Mouse (Mus musculus) small intestine, adult 2 months (tissue): ENCODE measurements around the gene Rab4a. TPM values are rescaled to one million over a fixed set of nuclear protein-coding genes. Genes with fewer than 3 reads are reported as not detected.

Source experiments
- H3K27ac ChIP-seq: fragments of 200-500 bp; 2 replicates; pipeline ENCODE4 v1.5.1; 2012; ENCODE audit warnings: low read depth, low read length, control low read depth, inconsistent platforms; ENCODE audit not compliant: insufficient read depth
- H3K27me3 ChIP-seq: fragments of 200-500 bp; 2 replicates; pipeline ENCODE4 v1.6.1; 2012; ENCODE audit warnings: mild to moderate bottlenecking, moderate library complexity, low read length, inconsistent platforms; ENCODE audit not compliant: control insufficient read depth, insufficient read depth
- H3K36me3 ChIP-seq: fragments of 200-500 bp; 2 replicates; pipeline ENCODE4 v1.6.1; 2012; ENCODE audit warnings: mild to moderate bottlenecking, low read length, control low read depth, inconsistent platforms; ENCODE audit not compliant: control insufficient read depth, insufficient read depth
- H3K4me1 ChIP-seq: fragments of 200-500 bp; 2 replicates; pipeline ENCODE4 v1.6.1; 2012; ENCODE audit warnings: low read length, inconsistent platforms, mixed read lengths; ENCODE audit not compliant: control insufficient read depth, insufficient read depth, insufficient read length
- H3K4me3 ChIP-seq: fragments of 200-500 bp; 2 replicates; pipeline ENCODE4 v1.5.1; 2012; ENCODE audit warnings: low read depth, mild to moderate bottlenecking, control low read depth, inconsistent platforms, low read length, moderate library complexity
- CTCF ChIP-seq: fragments of 200-500 bp; IDR thresholded peaks from 2 replicates; pipeline ENCODE4 v1.5.1; 2012; ENCODE audit warnings: low read depth, mild to moderate bottlenecking, control low read depth, inconsistent platforms, low read length, moderate library complexity, mixed read lengths; ENCODE audit not compliant: insufficient replicate concordance, insufficient read length; ENCODE audit errors: extremely low read depth
- POLR2A ChIP-seq: fragments of 200-500 bp; IDR thresholded peaks from 2 replicates; pipeline ENCODE4 v1.6.1; 2012; ENCODE audit warnings: low read depth, mild to moderate bottlenecking, control low read depth, inconsistent platforms, low read length, moderate library complexity
- whole genome bisulfite sequencing: fragments of 180-500 bp; shearing (Covaris S2); methylation state at CpG from one replicate; pipeline ENCODE4 v1.1.7; 2018; 5-methylcytosine and 5-hydroxymethylcytosine counted together
- polyA plus RNA-seq: library from polyadenylated mRNA; depleted of rRNA; stranded (reverse); fragments of >200 nt; gene quantifications from 2 replicates; pipeline ENCODE4 v1.2.3, GENCODE M21; 2012

Gene Rab4a
- polyA plus RNA-seq, 1 experiment, result 59.8 TPM

DNA sequence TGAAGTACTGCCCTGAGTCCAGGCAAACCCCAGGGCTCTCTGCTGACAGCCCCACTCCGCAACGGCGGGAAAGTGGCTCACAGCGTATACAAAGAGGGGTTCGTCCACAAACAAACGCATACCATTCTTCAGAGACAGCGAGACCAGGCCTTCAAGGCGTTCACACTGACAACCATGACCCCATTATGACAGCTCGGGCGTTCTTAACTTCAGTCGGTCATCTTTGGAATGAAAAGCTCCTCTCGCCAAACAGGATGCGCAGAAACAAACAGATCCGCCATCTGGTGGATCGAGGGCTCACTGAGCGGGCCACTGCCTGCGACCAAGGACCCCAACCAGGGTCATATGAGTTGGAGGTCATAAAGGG, 52.8 kb downstream of the Rab4a start:
- Histone ChIP-seq H3K4me3 (peak overlapping the region; percentile 72), H3K27me3 (0 out of 2 replicates have a peak, but pooled peaks cover 1% of the 10 kb centered on the region), H3K4me1 (no peaks in the 10 kb centered on the region; the same call in 1 of the 2 replicates), H3K27ac (no peak overlapping the region), H3K36me3 (no peaks in the 10 kb centered on the region)
- under 1% methylated on average over 17 of the region's 17 CpGs for WGBS
- TF ChIP-seq POLR2A, result no peak
- no peak for TF ChIP-seq CTCF

DNA sequence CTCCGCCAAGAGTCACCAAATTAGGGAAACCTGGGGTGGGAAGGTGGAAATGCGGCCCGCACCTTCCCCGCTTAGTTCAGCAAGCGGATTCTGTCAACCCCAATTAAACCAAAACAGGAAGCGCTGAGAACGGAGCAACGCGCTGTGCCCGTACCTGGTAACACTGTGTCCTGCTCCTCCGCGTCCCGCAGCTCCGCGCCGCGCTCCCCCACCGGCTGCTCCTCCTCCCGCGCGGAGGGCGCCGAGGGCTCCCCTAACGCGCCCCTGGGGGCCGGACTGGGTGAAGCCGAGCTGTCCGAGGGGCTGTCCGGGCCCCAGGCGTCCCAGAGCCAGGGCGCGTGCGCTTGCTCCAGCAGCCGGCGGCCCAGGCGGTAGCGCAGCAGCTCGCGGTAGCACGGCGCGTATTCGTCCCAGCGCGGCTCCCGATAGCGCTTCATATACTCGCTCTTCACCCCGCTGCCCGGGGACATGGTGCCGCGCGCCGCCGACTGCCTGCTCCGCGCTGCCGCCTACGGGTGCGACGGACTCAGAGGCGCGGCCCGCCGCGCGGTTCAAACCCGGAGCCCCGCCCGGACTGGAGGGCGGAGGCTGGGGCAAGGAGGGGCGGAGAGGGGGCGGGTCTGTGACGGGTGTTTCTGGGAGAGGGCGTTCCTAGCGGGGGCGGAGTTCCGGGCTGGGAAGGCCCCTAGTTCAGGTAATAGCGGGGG, 53.3 kb downstream of the Rab4a start:
- Histone ChIP-seq H3K4me1 (no peaks in the 10 kb centered on the region; the same call in 1 of the 2 replicates), H3K27me3 (0 out of 2 replicates have a peak, but pooled peaks cover 4% of the 10 kb centered on the region), H3K36me3 (no peaks in the 10 kb centered on the region), H3K4me3 (peak overlapping the region; percentile 72), H3K27ac (no peak overlapping the region)
- under 1% methylated on average over 74 of the region's 79 CpGs for WGBS
- TF ChIP-seq CTCF (no peak), POLR2A (peak; percentile 34; the same call in 1 of the 2 replicates)

DNA sequence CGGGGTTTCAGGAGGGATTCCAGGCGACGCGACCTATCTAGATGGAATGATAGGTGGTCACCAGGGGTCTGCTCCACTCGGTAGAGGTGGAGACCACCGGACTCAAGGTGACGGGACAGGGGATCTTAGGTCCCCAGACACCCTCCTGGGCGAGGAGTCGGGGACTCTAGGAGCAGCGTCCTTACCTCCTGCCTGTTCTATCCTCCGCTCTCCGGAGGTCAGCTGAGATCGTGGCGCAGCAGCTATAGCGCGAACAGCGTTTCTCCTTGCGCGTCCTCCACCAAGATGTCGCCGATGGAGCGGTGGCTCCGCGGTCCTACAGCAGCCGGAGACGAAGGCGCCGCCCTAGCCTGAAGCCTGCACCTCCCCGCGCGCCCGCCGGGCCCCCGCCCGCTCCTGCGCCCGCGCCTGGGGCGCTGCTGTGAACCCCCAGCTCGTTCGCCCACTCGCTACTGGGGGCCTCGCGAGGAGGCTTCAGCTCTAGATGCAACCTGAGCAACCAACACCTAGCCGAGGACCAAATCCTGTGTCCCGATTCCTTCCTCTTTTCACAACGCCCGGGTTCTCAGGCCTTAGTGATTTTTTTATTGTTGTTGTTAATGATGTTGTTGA, 54.0 kb downstream of the Rab4a start, which contains the start of gene Ccsap:
TSS of gene Ccsap (minus strand) at position 562 of the 612 bp plus-strand sequence.
- Histone ChIP-seq H3K27ac (no peak within 1 kb of the TSS), H3K4me3 (peak within 1 kb of the TSS; percentile 72), H3K4me1 (no peaks in the 10 kb centered on the region; the same call in 1 of the 2 replicates), H3K36me3 (no peaks in the 10 kb centered on the region), H3K27me3 (0 out of 2 replicates have a peak, but pooled peaks cover 4% of the 10 kb centered on the region)
- WGBS, result under 1% methylated on average over 48 of the region's 48 CpGs
- peak; percentile 2; the same call in 1 of the 2 replicates for TF ChIP-seq CTCF
- no peak for TF ChIP-seq POLR2A

DNA sequence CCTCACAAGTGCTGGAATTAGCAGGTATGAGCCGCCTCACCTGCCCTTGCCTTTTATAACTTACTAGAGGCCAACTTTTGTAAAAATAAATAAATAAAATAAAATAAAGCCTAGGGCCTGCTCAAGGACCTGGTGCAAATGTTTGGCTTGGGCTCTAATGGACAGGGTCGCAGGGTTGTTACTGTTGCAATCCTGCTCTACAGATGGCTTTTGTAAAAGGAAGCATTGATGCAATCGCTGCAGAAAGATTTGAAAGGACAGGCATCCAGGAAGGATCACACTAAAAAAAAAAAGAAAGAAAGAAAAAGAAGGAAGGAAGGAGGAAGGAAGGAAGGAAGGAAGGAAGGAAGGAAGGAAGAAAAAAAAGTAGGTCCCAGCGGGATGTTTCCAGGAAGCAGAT, 54.6 kb downstream of the Rab4a start:
- WGBS, result 72% methylated on average over 4 of the region's 4 CpGs
- H3K27me3 ChIP-seq, result 0 out of 2 replicates have a peak, but pooled peaks cover 4% of the 10 kb centered on the region
- H3K4me1 ChIP-seq, result no peaks in the 10 kb centered on the region; the same call in 1 of the 2 replicates
- no peaks in the 10 kb centered on the region for H3K36me3 ChIP-seq
- H3K27ac ChIP-seq, result no peak overlapping the region
- H3K4me3 ChIP-seq, result no peak overlapping the region
- TF ChIP-seq CTCF, result no peak

DNA sequence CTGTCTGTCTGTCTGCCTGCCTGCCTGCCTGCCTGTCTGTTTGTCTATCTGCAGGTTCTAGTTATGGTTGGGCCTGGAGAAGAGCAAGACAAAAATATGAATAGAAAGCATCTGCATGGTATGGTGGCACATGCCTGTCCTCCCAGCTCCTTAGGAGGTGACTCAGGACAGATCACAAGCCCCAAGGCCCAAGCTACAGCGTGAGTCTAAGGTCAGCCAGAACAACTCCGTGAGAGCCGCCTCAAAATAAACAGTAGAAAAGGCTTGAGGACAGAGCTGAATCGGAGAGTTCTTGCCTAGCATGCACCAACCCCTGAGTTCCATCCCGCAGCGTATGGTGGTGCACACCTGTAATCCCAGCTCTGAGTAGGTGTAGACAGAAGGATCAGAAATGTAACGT, 60.0 kb downstream of the Rab4a start:
- no peak overlapping the region for H3K27ac ChIP-seq
- WGBS, result 55% methylated on average over 7 of the region's 7 CpGs

DNA sequence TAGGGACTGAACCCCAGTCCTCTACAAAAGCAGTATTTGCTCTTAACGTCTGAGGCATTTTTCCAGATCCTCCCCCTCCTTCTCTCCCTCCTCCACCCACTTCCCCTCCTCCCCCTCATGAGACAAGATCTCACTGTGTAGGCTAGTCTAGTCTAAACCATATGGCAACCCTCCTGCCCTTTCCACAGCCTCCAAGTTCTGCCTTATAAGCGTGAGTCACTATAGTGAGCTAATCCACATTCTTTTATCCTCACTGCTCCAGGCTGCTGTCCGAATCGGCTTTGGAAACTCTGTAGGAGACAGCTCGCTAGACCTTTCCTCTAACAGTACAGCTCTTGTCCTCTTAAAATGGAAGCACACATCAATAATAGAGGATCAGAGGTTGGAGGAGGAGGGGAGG, 61.2 kb downstream of the Rab4a start:
- Histone ChIP-seq H3K27ac (no peak overlapping the region), H3K4me3 (no peak overlapping the region), H3K27me3 (0 out of 2 replicates have a peak, but pooled peaks cover 4% of the 10 kb centered on the region), H3K4me1 (no peaks in the 10 kb centered on the region), H3K36me3 (no peaks in the 10 kb centered on the region)
- WGBS, result 44% methylated on average over 5 of the region's 5 CpGs
- TF ChIP-seq POLR2A (no peak), CTCF (no peak)

More for the DNA sequence above, 60.0 kb downstream of the Rab4a start:
- Histone ChIP-seq H3K4me1 (no peaks in the 10 kb centered on the region), H3K36me3 (no peaks in the 10 kb centered on the region), H3K4me3 (no peak overlapping the region), H3K27me3 (0 out of 2 replicates have a peak, but pooled peaks cover 4% of the 10 kb centered on the region)
- TF ChIP-seq POLR2A, result no peak
- no peak for TF ChIP-seq CTCF

DNA sequence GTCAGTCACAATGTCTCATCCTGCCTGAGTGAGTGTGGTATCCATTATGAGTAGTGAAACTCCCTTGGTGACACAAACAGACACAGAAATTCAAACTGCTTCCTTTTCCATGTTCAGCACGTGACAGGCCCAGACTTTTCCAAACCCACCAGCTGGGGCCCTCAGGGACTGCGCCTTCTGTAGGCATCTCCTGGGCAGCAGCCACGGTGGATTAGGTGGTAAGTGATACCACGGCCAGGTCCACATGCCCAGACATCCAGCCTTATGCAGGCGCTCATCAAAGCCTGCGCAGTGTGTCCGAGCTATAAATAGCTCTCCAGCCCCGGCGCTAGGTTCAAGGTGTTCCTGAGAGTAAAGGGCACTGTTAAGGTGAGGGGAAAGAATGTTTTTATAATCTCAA, 66.3 kb downstream of the Rab4a start:
- Histone ChIP-seq H3K27ac (no peak overlapping the region), H3K4me1 (no peaks in the 10 kb centered on the region), H3K4me3 (no peak overlapping the region), H3K27me3 (no peaks in the 10 kb centered on the region), H3K36me3 (no peaks in the 10 kb centered on the region)
- 62% methylated on average over 9 of the region's 9 CpGs for WGBS
- TF ChIP-seq POLR2A (no peak), CTCF (no peak)
